Mouse (Mus musculus) ES-Bruce4 (cell line): ENCODE measurements at regions not wholly inside any gene's neighbourhood (a gene's known extent, or its start where the extent isn't known, plus 50 kb on each side); places are given as distances from the start of the nearest gene placed in this dataset.
A peak's percentile ranks its signal among the peaks of the same experiment; 100 is the strongest.

Experiments
- H3K27ac ChIP-seq: 2 replicates; pipeline ENCODE4 v1.5.1; 2012; ENCODE audit warnings: low read length, inconsistent platforms; ENCODE audit not compliant: insufficient read depth
- H3K27me3 ChIP-seq: 2 replicates; pipeline ENCODE4 v1.6.1; 2012; ENCODE audit warnings: mild to moderate bottlenecking, low read length, inconsistent platforms; ENCODE audit not compliant: control insufficient read depth, poor library complexity, insufficient read depth, severe bottlenecking
- H3K36me3 ChIP-seq: 2 replicates; pipeline ENCODE4 v1.6.1; 2012; ENCODE audit warnings: inconsistent platforms, mild to moderate bottlenecking, low read length, moderate library complexity; ENCODE audit not compliant: control insufficient read depth, poor library complexity, insufficient read depth, severe bottlenecking
- H3K4me1 ChIP-seq: one replicate; pipeline ENCODE4 v1.8.1; 2011; ENCODE audit warnings: low read length; ENCODE audit not compliant: control insufficient read depth, insufficient read depth
- H3K4me3 ChIP-seq: 2 replicates; pipeline ENCODE4 v1.5.1; 2011; ENCODE audit warnings: low read depth, mild to moderate bottlenecking, low read length
- H3K9ac ChIP-seq: 2 replicates; pipeline ENCODE4 v1.6.1; 2012; ENCODE audit warnings: low read depth, mild to moderate bottlenecking, inconsistent platforms; ENCODE audit not compliant: poor library complexity, severe bottlenecking
- H3K9me3 ChIP-seq: replicated peaks from 2 replicates; pipeline ENCODE4 v1.6.1; 2012; ENCODE audit warnings: mild to moderate bottlenecking, low read length, inconsistent platforms; ENCODE audit not compliant: control insufficient read depth, poor library complexity, insufficient read depth, severe bottlenecking
- CTCF ChIP-seq: IDR thresholded peaks from one replicate; pipeline ENCODE4 v1.8.1; 2011; ENCODE audit warnings: low read depth, low read length
- EP300 ChIP-seq: IDR thresholded peaks from 2 replicates; pipeline ENCODE4 v1.6.1; 2011; ENCODE audit warnings: low read depth, low read length; ENCODE audit not compliant: insufficient read depth
- POLR2A ChIP-seq: IDR thresholded peaks from one replicate; pipeline ENCODE4 v1.8.1; 2011; ENCODE audit warnings: low read length; ENCODE audit not compliant: insufficient read depth

- no peaks in the 10 kb centered on the region for H3K4me1 ChIP-seq
- TF ChIP-seq POLR2A (no peak), CTCF (no peak), EP300 (no peak)
- no peaks in the 10 kb centered on the region for H3K36me3 ChIP-seq
- no peaks in the 10 kb centered on the region for H3K27me3 ChIP-seq
- no peak overlapping the region for H3K9ac ChIP-seq
- H3K9me3 ChIP-seq: no peaks in the 10 kb centered on the region
- H3K4me3 ChIP-seq: no peak overlapping the region
- H3K27ac ChIP-seq: no peak overlapping the region
Measured at GRCm38 (mm10) chr13:33721851-33722250, 60.6 kb downstream of the Serpinb6d start.

GRCm38 (mm10) chr13:33762293-33763125, 80.7 kb downstream of the Serpinb6e start:
- Histone ChIP-seq H3K27me3 (no peaks in the 10 kb centered on the region), H3K4me1 (no peaks in the 10 kb centered on the region), H3K4me3 (peak overlapping the region; percentile 41; the same call in 1 of the 2 replicates), H3K9me3 (no peaks in the 10 kb centered on the region), H3K9ac (peak overlapping the region; percentile 74), H3K27ac (no peak overlapping the region), H3K36me3 (no peaks in the 10 kb centered on the region)
- TF ChIP-seq EP300: no peak
- TF ChIP-seq POLR2A: no peak
- TF ChIP-seq CTCF: peak; percentile 16

GRCm38 (mm10) chr13:33763295-33763916, 79.8 kb downstream of the Serpinb6e start:
- no peak overlapping the region for H3K9ac ChIP-seq
- no peak overlapping the region for H3K4me3 ChIP-seq
- no peaks in the 10 kb centered on the region for H3K36me3 ChIP-seq
- no peaks in the 10 kb centered on the region for H3K27me3 ChIP-seq
- H3K27ac ChIP-seq: no peak overlapping the region
- H3K9me3 ChIP-seq: no peaks in the 10 kb centered on the region
- TF ChIP-seq CTCF: no peak
- no peak for TF ChIP-seq EP300
- TF ChIP-seq POLR2A: no peak
- H3K4me1 ChIP-seq: no peaks in the 10 kb centered on the region
